Mouse (Mus musculus): Measurements from ENCODE around the gene Tex11.

DNA sequence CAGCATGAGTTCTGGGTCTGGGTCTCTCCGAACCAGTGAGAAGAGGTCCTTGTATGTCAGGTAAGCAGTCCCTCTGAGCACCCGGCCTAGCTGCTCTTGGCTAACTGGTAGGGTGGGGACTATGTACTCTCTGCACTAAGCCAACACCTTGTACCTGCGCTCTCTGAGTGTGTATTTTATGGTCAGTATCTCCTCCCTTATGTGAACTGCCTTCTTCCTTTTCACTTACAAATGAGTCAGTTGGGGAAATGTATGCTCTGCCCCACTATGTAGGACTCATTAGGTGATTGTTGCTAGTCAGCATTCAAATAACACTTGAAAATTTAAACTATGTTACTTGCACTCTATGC lies 262.8 kb downstream of the Tex11 start:
- TF ChIP-seq POLR2A (IDR thresholded peaks at IDR 0.05; ENCODE audit: low read depth, low read length) (no peak), RAD21 (IDR thresholded peaks at IDR 0.05; ENCODE audit: low read depth, low read length) (no peak), TBP (conservative IDR thresholded peaks at IDR 0.05; ENCODE audit: low read depth, low read length) (no peak), EP300 (IDR thresholded peaks at IDR 0.05; ENCODE audit: low read length) (no peak), UBTF (IDR thresholded peaks at IDR 0.05; ENCODE audit: low read depth, low read length) (no peak), MAZ (IDR thresholded peaks at IDR 0.05; ENCODE audit: low read depth, low read length) (no peak), PAX5 (IDR thresholded peaks at IDR 0.05; ENCODE audit: low read length) (no peak), SIN3A (IDR thresholded peaks at IDR 0.05; ENCODE audit: low read length) (no peak), CTCF (conservative IDR thresholded peaks at IDR 0.05 in 1 of 2, IDR thresholded peaks at IDR 0.05 in 1 of 2; ENCODE audit: low read depth in 2 of 2, low read length in 2 of 2) (no peak), E2F4 (IDR thresholded peaks at IDR 0.05; ENCODE audit: insufficient replicate concordance, low read depth, low read length) (no peak), ZC3H11A (IDR thresholded peaks at IDR 0.05; ENCODE audit: low read depth, low read length) (no peak)
